Mouse (Mus musculus) midbrain, embryonic 12.5 days (tissue): Measurements from ENCODE around the gene Edem1. TPM values are rescaled to one million over a fixed set of nuclear protein-coding genes. Genes with fewer than 3 reads are reported as not detected.

Experiments
- ATAC-seq: fragments of 200-750 bp; cut with Nextera tagmentation; 2 replicates; pipeline ENCODE4 v1.8.0; 2017; ENCODE audit warnings: low read depth, moderate TSS enrichment, moderate library complexity; ENCODE audit not compliant: low FRiP score
- H3K27ac ChIP-seq: fragments of 300-500 bp; sonication (generic); replicated peaks from 2 replicates; pipeline ENCODE4 v1.5.1; 2016; ENCODE audit warnings: mild to moderate bottlenecking
- H3K27me3 ChIP-seq: fragments of 300-500 bp; sonication (generic); 2 replicates; pipeline ENCODE4 v1.6.1; 2016; ENCODE audit warnings: mild to moderate bottlenecking
- H3K36me3 ChIP-seq: fragments of 300-500 bp; sonication (generic); 2 replicates; pipeline ENCODE4 v1.6.1; 2016
- H3K4me1 ChIP-seq: fragments of 300-500 bp; sonication (generic); 2 replicates; pipeline ENCODE4 v1.6.1; 2016
- H3K4me2 ChIP-seq: fragments of 300-500 bp; sonication (generic); replicated peaks from 2 replicates; pipeline ENCODE4 v1.6.1; 2016; ENCODE audit warnings: mild to moderate bottlenecking, moderate library complexity
- H3K4me3 ChIP-seq: fragments of 300-500 bp; sonication (generic); 2 replicates; pipeline ENCODE4 v1.5.1; 2016; ENCODE audit warnings: mild to moderate bottlenecking
- H3K9ac ChIP-seq: fragments of 300-500 bp; sonication (generic); replicated peaks from 2 replicates; pipeline ENCODE4 v1.6.1; 2016; ENCODE audit warnings: mild to moderate bottlenecking, moderate library complexity
- H3K9me3 ChIP-seq: fragments of 300-500 bp; sonication (generic); 2 replicates; pipeline ENCODE4 v1.6.1; 2016; ENCODE audit warnings: mild to moderate bottlenecking
- WGBS: fragments of 180-500 bp; shearing (Covaris S2); methylation state at CpG from one replicate; pipeline ENCODE4 v1.1.7; 2016; 5-methylcytosine and 5-hydroxymethylcytosine counted together
- polyA plus RNA-seq: library from polyadenylated mRNA; unstranded; fragments of >200 nt; fragmentation: Nextera tagmentation; extraction: Ambion mirVana; gene quantifications from 2 replicates; pipeline ENCODE4 v1.2.1, GENCODE M21; 2016

The Edem1 gene
- polyA plus RNA-seq: 15.0 and 19.8 TPM in 2 replicates

DNA sequence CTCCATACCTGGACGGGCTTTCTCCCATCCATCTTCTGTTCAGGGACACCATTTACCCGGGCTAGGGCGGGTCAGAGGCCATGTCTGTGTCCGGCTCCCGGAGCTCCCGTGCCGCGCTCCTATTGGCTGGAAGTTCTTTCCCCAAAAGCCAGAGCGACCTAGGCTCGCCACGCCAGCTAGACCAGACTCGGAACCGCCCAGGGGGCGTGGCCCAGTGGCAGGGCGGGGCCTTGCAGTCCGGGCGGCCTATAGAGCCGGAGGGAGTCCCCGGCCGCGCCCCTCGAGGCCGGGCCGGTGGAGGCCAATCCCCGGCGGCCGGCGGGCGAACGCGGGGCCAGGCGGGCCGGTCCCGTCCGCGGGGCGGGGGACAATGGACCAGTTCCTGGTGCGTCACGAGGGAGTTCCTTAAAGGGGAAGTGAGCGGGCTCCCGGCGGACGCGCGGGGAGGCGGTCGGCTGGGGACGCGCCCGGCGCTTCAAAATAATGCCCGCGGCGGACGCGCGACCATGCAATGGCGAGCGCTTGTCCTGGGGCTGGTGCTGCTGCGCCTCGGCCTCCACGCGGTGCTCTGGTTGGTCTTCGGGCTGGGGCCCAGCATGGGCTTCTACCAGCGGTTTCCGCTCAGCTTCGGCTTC, at the start of gene Edem1:
TSS of gene Edem1 (plus strand) at position 408 of the 635 bp plus-strand sequence.
- H3K27ac ChIP-seq: peak within 1 kb of the TSS; percentile 65
- peaks cover 19% of the 10 kb centered on the region for H3K4me1 ChIP-seq
- peak within 1 kb of the TSS; percentile 68 for H3K4me3 ChIP-seq
- H3K36me3 ChIP-seq: peaks cover 3% of the 10 kb centered on the region; the same call in 1 of the 2 replicates
- H3K9me3 ChIP-seq: no peaks in the 10 kb centered on the region
- H3K9ac ChIP-seq: peak within 1 kb of the TSS; percentile 76
- peak; percentile 99 for ATAC-seq
- no peaks in the 10 kb centered on the region for H3K27me3 ChIP-seq
- WGBS: 1% methylated on average over 56 of the region's 67 CpGs
- peak within 1 kb of the TSS; percentile 79 for H3K4me2 ChIP-seq

DNA sequence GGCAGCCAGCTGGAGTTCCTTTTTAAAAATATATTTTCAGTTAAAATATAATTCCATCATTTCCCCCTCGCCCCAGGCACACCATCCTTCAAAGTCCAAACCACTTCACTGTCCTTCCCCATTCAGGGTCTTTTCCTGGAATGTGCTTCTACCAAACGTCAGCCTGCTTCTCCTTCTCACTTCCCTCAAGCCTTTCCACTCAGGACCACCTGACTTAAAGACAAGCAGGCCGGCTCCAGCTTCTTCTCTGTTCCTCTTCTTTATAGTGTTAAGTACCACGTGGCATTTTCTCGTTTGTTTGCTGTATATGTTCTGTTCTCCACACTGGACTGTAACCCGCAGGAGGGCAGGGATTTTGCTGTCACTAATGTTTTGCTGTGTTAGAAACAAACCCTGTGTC, 46.6 kb upstream of the Edem1 start:
- no peak overlapping the region for H3K4me3 ChIP-seq
- H3K4me1 ChIP-seq: peaks cover 13% of the 10 kb centered on the region
- ATAC-seq: no peak
- H3K27ac ChIP-seq: no peak overlapping the region
- H3K9ac ChIP-seq: no peak overlapping the region
- H3K36me3 ChIP-seq: no peaks in the 10 kb centered on the region
- H3K9me3 ChIP-seq: no peaks in the 10 kb centered on the region
- H3K27me3 ChIP-seq: no peaks in the 10 kb centered on the region
- 71% methylated on average over 6 of the region's 6 CpGs for WGBS
- no peak overlapping the region for H3K4me2 ChIP-seq

GRCm38 (mm10) chr6:108782526-108783183, 45.8 kb upstream of the Edem1 start, which contains the start of gene Arl8b:
TSS of gene Arl8b (plus strand) at chr6:108783099.
- Histone ChIP-seq H3K9ac (peak within 1 kb of the TSS; percentile 80), H3K36me3 (no peaks in the 10 kb centered on the region), H3K4me1 (peaks cover 13% of the 10 kb centered on the region), H3K4me2 (peak within 1 kb of the TSS; percentile 69), H3K4me3 (peak within 1 kb of the TSS; percentile 67), H3K27me3 (no peaks in the 10 kb centered on the region), H3K9me3 (no peaks in the 10 kb centered on the region), H3K27ac (peak within 1 kb of the TSS; percentile 78)
- WGBS: 10% methylated on average over 36 of the region's 36 CpGs
- ATAC-seq: peak; percentile 97

DNA sequence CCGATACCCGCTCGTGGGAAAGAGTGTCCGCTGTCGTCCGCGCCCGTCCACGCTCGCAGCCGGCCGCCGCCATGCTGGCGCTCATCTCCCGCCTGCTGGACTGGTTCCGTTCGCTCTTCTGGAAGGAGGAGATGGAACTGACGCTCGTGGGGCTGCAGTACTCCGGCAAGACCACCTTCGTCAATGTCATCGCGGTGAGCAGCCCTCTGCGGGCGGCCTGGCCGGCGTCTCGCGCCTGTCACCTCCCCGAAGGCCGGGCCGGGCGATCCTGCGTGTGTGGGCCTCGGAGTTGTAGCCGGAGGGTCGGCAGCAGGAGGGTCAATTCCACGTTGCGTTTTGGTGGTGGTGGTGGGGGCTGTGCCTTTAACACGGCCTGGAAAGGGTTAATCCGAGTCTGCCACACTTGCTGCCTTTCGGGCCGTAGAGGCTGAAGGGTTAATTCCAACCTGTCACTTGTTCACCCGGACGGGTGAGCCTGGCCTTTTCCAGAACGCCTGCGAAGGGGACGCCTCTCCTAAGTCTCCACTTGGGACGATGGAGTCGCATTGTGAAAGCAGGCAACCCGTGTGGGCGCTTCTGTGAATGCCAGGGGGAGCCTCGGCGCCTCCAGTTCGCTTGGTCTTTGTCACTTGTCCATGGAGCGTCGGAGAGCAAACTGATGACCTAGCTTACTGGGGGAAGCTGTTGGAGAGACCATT, 45.1 kb upstream of the Edem1 start:
- Histone ChIP-seq H3K36me3 (no peaks in the 10 kb centered on the region), H3K4me1 (peaks cover 13% of the 10 kb centered on the region), H3K27ac (peak overlapping the region; percentile 78), H3K9ac (peak overlapping the region; percentile 80), H3K9me3 (no peaks in the 10 kb centered on the region), H3K4me3 (peak overlapping the region; percentile 67), H3K27me3 (no peaks in the 10 kb centered on the region), H3K4me2 (peak overlapping the region; percentile 69)
- ATAC-seq: peak; percentile 78
- under 1% methylated on average over 57 of the region's 57 CpGs for WGBS

DNA sequence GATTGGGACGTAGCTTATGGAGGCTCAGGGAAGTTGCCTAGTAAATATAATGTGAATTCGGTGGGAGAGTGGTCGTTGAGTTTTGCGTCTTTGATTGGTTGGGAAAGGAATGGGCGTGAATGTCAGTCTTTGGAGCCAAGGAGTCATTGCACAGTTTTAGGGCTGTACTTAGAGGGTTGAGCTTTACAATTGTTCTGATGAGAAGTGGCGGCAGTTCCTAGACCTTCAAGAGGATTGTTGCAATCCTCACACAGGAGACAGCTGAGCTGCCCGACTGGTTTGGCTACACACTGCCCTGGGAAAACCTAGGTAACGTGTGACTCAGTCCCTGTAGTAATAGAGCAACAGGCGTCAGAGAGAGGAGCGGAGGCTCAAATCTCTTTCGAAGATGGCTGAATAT, 44.4 kb upstream of the Edem1 start:
- Histone ChIP-seq H3K9me3 (no peaks in the 10 kb centered on the region), H3K27ac (no peak overlapping the region), H3K27me3 (no peaks in the 10 kb centered on the region), H3K36me3 (no peaks in the 10 kb centered on the region), H3K9ac (peak overlapping the region; percentile 80), H3K4me1 (peaks cover 13% of the 10 kb centered on the region), H3K4me3 (peak overlapping the region; percentile 67), H3K4me2 (peak overlapping the region; percentile 69)
- WGBS: 47% methylated on average over 11 of the region's 11 CpGs
- no peak for ATAC-seq

DNA sequence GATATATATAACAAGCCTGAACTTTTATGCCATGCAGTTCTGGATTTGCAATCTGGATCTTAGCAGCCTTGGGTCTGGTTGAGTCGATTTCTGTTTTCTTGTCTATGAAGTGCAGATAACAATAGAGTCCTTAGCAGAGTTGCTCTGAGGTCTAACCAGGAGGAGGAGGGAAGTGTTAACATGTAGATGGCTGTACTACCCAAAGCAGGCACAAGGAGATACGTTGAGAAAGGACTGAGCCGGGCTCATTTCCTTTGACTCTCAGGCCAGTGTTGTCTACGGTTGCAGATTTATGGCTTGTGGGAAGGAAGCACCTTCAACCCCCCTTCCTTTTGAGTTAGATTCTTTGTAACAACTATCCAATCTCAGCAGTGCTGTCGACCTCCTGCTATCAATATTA, 43.6 kb upstream of the Edem1 start:
- no peaks in the 10 kb centered on the region for H3K36me3 ChIP-seq
- no peaks in the 10 kb centered on the region for H3K9me3 ChIP-seq
- ATAC-seq: no peak
- 81% methylated on average over 5 of the region's 5 CpGs for WGBS
- H3K4me3 ChIP-seq: peak overlapping the region; percentile 67; the same call in 1 of the 2 replicates
- peaks cover 13% of the 10 kb centered on the region for H3K4me1 ChIP-seq
- no peak overlapping the region for H3K27ac ChIP-seq
- no peak overlapping the region for H3K9ac ChIP-seq
- H3K27me3 ChIP-seq: no peaks in the 10 kb centered on the region
- H3K4me2 ChIP-seq: peak overlapping the region; percentile 69

GRCm38 (mm10) chr6:108785551-108785950, 42.9 kb upstream of the Edem1 start:
- Histone ChIP-seq H3K4me2 (no peak overlapping the region), H3K9ac (no peak overlapping the region)
- WGBS: 87% methylated on average over 3 of the region's 3 CpGs

GRCm38 (mm10) chr6:108791498-108791897, 36.9 kb upstream of the Edem1 start:
- H3K4me3 ChIP-seq: no peak overlapping the region
- H3K4me1 ChIP-seq: peaks cover 3% of the 10 kb centered on the region; the same call in 1 of the 2 replicates
- no peak overlapping the region for H3K4me2 ChIP-seq
- no peak overlapping the region for H3K27ac ChIP-seq
- no peak for ATAC-seq
- 84% methylated on average over 5 of the region's 5 CpGs for WGBS
- no peaks in the 10 kb centered on the region for H3K36me3 ChIP-seq
- no peaks in the 10 kb centered on the region for H3K27me3 ChIP-seq
- no peaks in the 10 kb centered on the region for H3K9me3 ChIP-seq
- no peak overlapping the region for H3K9ac ChIP-seq

More at GRCm38 (mm10) chr6:108785551-108785950, 42.9 kb upstream of the Edem1 start:
- no peak overlapping the region for H3K27ac ChIP-seq
- H3K27me3 ChIP-seq: no peaks in the 10 kb centered on the region
- no peak overlapping the region for H3K4me3 ChIP-seq
- ATAC-seq: no peak
- H3K9me3 ChIP-seq: no peaks in the 10 kb centered on the region
- no peaks in the 10 kb centered on the region for H3K36me3 ChIP-seq
- H3K4me1 ChIP-seq: peaks cover 13% of the 10 kb centered on the region

DNA sequence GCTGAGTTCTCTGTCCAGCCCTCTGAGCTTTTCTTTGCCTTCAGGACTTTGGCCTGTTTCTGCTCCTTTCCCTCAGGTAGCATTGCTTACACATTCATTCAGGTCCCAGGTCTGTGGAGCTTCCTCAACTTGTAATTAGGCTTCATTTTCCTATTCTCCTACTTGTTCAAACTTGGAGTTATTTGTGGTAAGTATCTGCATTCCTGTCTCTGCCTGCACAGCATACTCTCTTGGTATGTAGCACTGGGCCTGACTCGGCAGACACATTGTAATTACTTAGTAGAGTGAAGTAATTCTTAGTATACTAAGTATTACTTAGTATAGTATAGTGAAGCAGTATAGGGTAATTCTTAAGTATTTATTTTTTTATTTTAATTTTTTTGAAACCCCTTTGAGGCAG, 32.5 kb upstream of the Edem1 start:
- Histone ChIP-seq H3K4me3 (no peak overlapping the region), H3K4me1 (peaks cover 8% of the 10 kb centered on the region; the same call in 1 of the 2 replicates), H3K4me2 (no peak overlapping the region), H3K36me3 (no peaks in the 10 kb centered on the region), H3K9ac (no peak overlapping the region), H3K27me3 (no peaks in the 10 kb centered on the region), H3K27ac (no peak overlapping the region), H3K9me3 (no peaks in the 10 kb centered on the region)
- WGBS: 96% methylated on average over 1 of the region's 1 CpGs
- no peak for ATAC-seq

DNA sequence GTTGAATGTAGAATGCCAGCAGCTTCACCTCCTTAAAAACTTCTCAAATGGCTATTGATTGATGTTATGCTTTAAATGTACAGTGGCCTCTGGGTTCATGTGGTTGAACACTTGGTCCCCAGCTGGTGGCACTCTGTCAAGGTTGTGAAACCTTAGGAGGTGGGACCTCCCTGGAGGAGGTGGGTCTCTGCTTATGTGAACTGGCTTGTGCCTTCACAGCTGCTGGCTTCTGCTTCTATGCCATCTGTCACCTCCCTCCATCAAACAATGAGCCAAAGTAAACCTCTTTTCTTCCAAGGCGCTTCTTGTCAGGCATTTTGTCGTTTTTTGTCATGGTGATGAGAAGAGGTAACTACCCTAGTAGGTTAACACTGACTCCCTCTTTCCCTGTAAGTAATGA, 31.7 kb upstream of the Edem1 start:
- Histone ChIP-seq H3K36me3 (no peaks in the 10 kb centered on the region), H3K4me2 (no peak overlapping the region), H3K4me3 (no peak overlapping the region), H3K4me1 (peaks cover 8% of the 10 kb centered on the region; the same call in 1 of the 2 replicates), H3K27me3 (no peaks in the 10 kb centered on the region), H3K27ac (no peak overlapping the region), H3K9me3 (no peaks in the 10 kb centered on the region), H3K9ac (no peak overlapping the region)
- no peak for ATAC-seq
- WGBS: 54% methylated on average over 2 of the region's 2 CpGs

GRCm38 (mm10) chr6:108805194-108805593, 23.2 kb upstream of the Edem1 start:
- Histone ChIP-seq H3K4me3 (no peak overlapping the region), H3K27ac (no peak overlapping the region)
- peak; percentile 19; the same call in 1 of the 2 replicates for ATAC-seq

DNA sequence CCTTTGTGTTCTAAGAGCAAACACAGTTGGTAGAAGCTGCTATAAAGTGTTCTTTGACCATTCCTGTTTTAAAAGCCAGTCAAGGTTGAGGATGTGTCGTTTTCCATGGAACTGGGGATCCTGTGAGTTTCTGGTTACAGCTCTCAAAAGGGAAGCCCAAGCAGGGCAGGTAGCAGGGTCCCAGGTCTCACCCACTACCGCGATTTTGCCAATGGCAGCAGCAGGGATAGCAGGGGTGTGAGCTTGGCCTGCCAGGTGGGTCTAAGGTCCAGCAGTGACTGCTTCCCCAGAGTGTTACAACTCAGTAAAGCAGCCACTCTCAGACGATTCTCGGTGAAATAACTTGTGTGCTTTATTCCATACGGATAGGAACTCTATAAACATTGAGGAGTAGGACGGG, 22.6 kb upstream of the Edem1 start:
- Histone ChIP-seq H3K9ac (no peak overlapping the region), H3K4me2 (no peak overlapping the region), H3K9me3 (no peaks in the 10 kb centered on the region), H3K4me3 (no peak overlapping the region), H3K4me1 (no peaks in the 10 kb centered on the region), H3K36me3 (no peaks in the 10 kb centered on the region), H3K27ac (no peak overlapping the region), H3K27me3 (no peaks in the 10 kb centered on the region)
- WGBS: 86% methylated on average over 7 of the region's 7 CpGs
- ATAC-seq: no peak

More at GRCm38 (mm10) chr6:108805194-108805593, 23.2 kb upstream of the Edem1 start:
- Histone ChIP-seq H3K4me1 (no peaks in the 10 kb centered on the region), H3K4me2 (no peak overlapping the region), H3K9ac (no peak overlapping the region), H3K27me3 (no peaks in the 10 kb centered on the region), H3K36me3 (no peaks in the 10 kb centered on the region), H3K9me3 (no peaks in the 10 kb centered on the region)
- WGBS: 61% methylated on average over 1 of the region's 1 CpGs
